Mouse (Mus musculus): ENCODE measurements around the gene Gm10799. TPM values are rescaled to one million over a fixed set of nuclear protein-coding genes. Genes with fewer than 3 reads are reported as not detected.

Gene Gm10799
- polyA plus RNA-seq, 1 experiment from 2014 or later: not detected

GRCm38 (mm10) chr2:104060996-104061395 lies 7.4 kb downstream of the Gm10799 start:
- ATAC-seq (replicated peaks): no peak
- Histone ChIP-seq H3K4me1 (no peaks in the 10 kb centered on the region), H3K4me3 (no peak overlapping the region), H3K36me3 (peaks cover 16% of the 10 kb centered on the region), H3K4me2 (replicated peaks) (no peak overlapping the region), H3K27ac (replicated peaks) (no peak overlapping the region), H3K9me3 (no peaks in the 10 kb centered on the region), H3K27me3 (no peaks in the 10 kb centered on the region), H3K9ac (replicated peaks) (no peak overlapping the region)
- WGBS: 93% methylated on average over 6 of the region's 6 CpGs

GRCm38 (mm10) chr2:104059786-104060185 lies 8.6 kb downstream of the Gm10799 start:
- WGBS: 87% methylated on average over 10 of the region's 10 CpGs
- Histone ChIP-seq H3K4me1 (no peaks in the 10 kb centered on the region), H3K4me2 (replicated peaks) (no peak overlapping the region), H3K27me3 (no peaks in the 10 kb centered on the region), H3K27ac (replicated peaks) (no peak overlapping the region), H3K4me3 (no peak overlapping the region), H3K9me3 (no peaks in the 10 kb centered on the region), H3K36me3 (peaks cover 24% of the 10 kb centered on the region), H3K9ac (replicated peaks) (no peak overlapping the region)
- ATAC-seq (replicated peaks): no peak

DNA sequence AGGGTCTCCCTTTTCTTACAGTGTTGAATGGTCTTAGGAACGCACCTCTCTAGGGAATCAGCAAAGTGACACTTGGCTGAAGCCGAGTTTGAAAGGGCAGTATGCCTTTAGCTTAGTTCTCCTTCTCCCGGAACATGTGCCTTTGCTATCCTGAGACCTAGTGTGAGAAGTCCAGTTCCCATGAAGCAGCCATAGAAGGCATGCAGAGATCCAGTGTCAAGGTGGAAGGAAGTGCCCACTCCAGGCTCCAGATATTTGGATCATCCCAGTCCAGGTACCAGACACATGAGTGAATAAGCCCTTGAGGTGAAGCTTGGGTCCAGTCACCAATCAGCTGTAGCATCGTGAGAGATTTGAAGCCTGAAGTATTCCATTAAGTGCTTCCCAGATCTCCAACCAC lies 9.4 kb downstream of the Gm10799 start:
- whole genome bisulfite sequencing: 98% methylated on average over 4 of the region's 4 CpGs
- ATAC-seq (replicated peaks): no peak
- no peaks in the 10 kb centered on the region for H3K27me3 ChIP-seq
- H3K4me1 ChIP-seq: no peaks in the 10 kb centered on the region
- H3K9me3 ChIP-seq: no peaks in the 10 kb centered on the region
- H3K9ac ChIP-seq (replicated peaks): no peak overlapping the region
- H3K36me3 ChIP-seq: peaks cover 32% of the 10 kb centered on the region
- no peak overlapping the region for H3K27ac ChIP-seq (replicated peaks)
- no peak overlapping the region for H3K4me3 ChIP-seq
- H3K4me2 ChIP-seq (replicated peaks): no peak overlapping the region

DNA sequence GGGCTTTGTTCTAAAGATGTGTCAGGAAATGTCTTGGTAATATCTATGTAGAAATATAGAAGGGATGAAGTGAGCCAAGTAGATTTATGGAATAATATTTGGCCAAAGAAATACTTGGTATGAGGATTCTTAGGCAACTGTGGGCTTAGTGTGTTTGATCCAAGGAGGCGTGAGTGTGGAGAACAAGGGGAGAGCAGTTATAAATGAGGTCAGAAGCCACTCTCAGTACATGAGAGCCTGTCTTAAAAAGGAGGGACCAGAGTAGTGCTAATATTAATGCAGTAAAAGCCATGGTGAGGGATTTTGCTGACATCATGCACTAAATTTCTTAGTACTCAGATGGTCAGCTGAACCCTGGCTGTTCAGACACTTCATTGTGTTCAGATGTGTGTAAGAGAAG lies 10.0 kb downstream of the Gm10799 start:
- Histone ChIP-seq H3K9me3 (no peaks in the 10 kb centered on the region), H3K9ac (replicated peaks) (no peak overlapping the region), H3K36me3 (peaks cover 36% of the 10 kb centered on the region), H3K4me2 (replicated peaks) (no peak overlapping the region), H3K27me3 (no peaks in the 10 kb centered on the region), H3K4me1 (no peaks in the 10 kb centered on the region), H3K27ac (replicated peaks) (no peak overlapping the region), H3K4me3 (no peak overlapping the region)
- WGBS: 82% methylated on average over 1 of the region's 1 CpGs
- ATAC-seq (replicated peaks): no peak

GRCm38 (mm10) chr2:104044479-104045080 lies 23.8 kb downstream of the Gm10799 start:
- no peak for ATAC-seq (replicated peaks)
- Histone ChIP-seq H3K4me1 (no peaks in the 10 kb centered on the region), H3K4me2 (replicated peaks) (no peak overlapping the region), H3K4me3 (no peak overlapping the region), H3K9me3 (no peaks in the 10 kb centered on the region), H3K36me3 (peaks cover 34% of the 10 kb centered on the region), H3K9ac (replicated peaks) (no peak overlapping the region), H3K27me3 (no peaks in the 10 kb centered on the region), H3K27ac (replicated peaks) (no peak overlapping the region)
- WGBS: 93% methylated on average over 1 of the region's 1 CpGs

DNA sequence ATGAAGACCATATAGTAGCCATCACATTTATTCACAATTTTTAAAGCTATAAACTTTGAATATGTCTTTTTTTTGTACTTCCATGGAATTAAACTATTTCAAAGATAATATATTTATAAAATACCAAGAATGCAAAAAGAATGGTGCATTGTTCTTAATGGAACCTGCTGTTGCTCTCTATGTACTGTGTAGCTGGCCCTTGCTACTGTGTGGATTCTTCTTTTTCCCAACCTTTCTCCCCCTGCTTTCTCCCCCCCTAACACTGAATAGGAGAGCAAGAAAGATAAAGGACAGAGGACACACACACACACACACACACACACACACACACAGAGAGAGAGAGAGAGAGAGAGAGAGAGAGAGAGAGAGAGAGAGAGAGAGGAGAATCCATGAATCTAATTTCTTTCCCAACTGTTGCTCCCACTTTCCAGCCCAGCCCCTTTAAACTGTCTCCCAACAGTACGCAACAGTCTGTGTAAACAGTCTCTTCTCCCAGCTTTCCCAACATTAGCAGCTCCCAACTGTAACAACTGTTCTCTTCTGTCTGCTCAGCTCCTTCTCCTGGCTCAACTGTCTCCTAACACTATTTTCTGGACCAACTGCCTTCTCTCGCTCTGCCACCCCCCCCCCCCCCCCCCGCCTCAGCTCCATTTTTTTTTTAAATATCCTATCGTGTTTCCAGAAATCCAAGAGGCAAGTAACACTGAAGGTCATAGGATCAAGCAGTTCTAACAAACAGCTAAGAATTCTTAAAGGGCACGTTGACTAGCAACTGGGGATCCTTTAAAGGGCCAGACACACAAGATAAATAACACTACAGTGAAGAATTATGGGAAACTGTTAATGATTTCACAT lies 24.5 kb downstream of the Gm10799 start:
- no peak overlapping the region for H3K9ac ChIP-seq (replicated peaks)
- ATAC-seq (replicated peaks): no peak
- WGBS: 56% methylated on average over 5 of the region's 5 CpGs
- no peaks in the 10 kb centered on the region for H3K27me3 ChIP-seq
- H3K4me1 ChIP-seq: no peaks in the 10 kb centered on the region
- peaks cover 34% of the 10 kb centered on the region for H3K36me3 ChIP-seq
- H3K4me2 ChIP-seq (replicated peaks): no peak overlapping the region
- no peak overlapping the region for H3K4me3 ChIP-seq
- no peak overlapping the region for H3K27ac ChIP-seq (replicated peaks)
- H3K9me3 ChIP-seq: no peaks in the 10 kb centered on the region

DNA sequence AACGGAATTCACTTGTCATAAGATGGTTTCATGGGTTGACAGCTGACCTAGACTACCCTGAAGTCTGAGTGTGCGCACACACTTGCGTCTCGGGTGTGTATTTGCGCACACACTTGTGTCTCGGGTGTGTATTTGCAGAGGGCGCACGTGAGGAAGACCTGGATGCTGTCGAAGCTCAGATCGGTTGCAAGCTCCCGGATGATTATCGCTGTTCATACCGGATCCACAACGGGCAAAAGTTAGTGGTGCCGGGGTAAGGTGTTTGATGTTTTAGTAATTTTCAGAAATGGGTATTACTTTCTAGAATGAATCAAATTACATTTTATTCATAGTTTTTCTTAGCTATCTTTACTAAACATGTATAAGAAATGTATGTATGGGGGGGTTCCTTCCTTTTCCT lies 25.6 kb downstream of the Gm10799 start:
- 95% methylated on average over 15 of the region's 15 CpGs for WGBS
- Histone ChIP-seq H3K9ac (replicated peaks) (no peak overlapping the region), H3K9me3 (no peaks in the 10 kb centered on the region), H3K4me2 (replicated peaks) (no peak overlapping the region), H3K27ac (replicated peaks) (no peak overlapping the region), H3K27me3 (no peaks in the 10 kb centered on the region), H3K36me3 (peaks cover 27% of the 10 kb centered on the region), H3K4me3 (no peak overlapping the region), H3K4me1 (no peaks in the 10 kb centered on the region)
- ATAC-seq (replicated peaks): no peak

- Histone ChIP-seq H3K27ac (replicated peaks) (no peak overlapping the region), H3K4me2 (replicated peaks) (no peak overlapping the region), H3K9ac (replicated peaks) (no peak overlapping the region), H3K27me3 (no peaks in the 10 kb centered on the region), H3K9me3 (no peaks in the 10 kb centered on the region), H3K36me3 (peaks cover 32% of the 10 kb centered on the region), H3K4me3 (no peak overlapping the region), H3K4me1 (no peaks in the 10 kb centered on the region)
- WGBS: 69% methylated on average over 5 of the region's 5 CpGs
- no peak for ATAC-seq (replicated peaks)
These were observed 26.7 kb downstream of the Gm10799 start for GRCm38 (mm10) chr2:104041632-104042031.

DNA sequence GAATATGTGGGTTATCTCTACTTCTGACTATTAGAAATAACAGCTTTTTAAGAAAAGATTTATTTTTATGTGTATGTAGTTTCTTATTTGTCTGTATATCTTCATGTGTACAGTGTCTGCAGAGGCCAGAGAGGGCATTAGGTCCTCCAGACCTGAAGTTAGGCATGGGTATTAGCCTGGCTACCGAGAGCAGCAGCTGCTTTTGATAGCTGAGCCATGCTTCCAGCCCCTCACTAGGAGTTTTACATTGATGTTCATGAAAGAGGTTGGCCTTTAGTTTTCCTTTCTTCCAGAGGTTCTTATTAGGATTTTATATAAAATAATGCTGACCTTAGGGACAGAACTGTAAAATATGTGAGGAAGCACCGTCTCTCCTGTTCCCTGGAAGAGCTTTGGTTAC lies 30.1 kb downstream of the Gm10799 start:
- no peak overlapping the region for H3K9ac ChIP-seq (replicated peaks)
- H3K36me3 ChIP-seq: peaks cover 27% of the 10 kb centered on the region
- ATAC-seq (replicated peaks): no peak
- no peaks in the 10 kb centered on the region for H3K27me3 ChIP-seq
- WGBS: 80% methylated on average over 2 of the region's 2 CpGs
- no peaks in the 10 kb centered on the region for H3K9me3 ChIP-seq
- H3K27ac ChIP-seq (replicated peaks): no peak overlapping the region
- no peaks in the 10 kb centered on the region for H3K4me1 ChIP-seq
- H3K4me3 ChIP-seq: no peak overlapping the region
- no peak overlapping the region for H3K4me2 ChIP-seq (replicated peaks)

GRCm38 (mm10) chr2:104036316-104036715 lies 32.0 kb downstream of the Gm10799 start:
- ATAC-seq (replicated peaks): no peak
- H3K4me2 ChIP-seq (replicated peaks): no peak overlapping the region
- H3K36me3 ChIP-seq: peaks cover 26% of the 10 kb centered on the region
- H3K9me3 ChIP-seq: no peaks in the 10 kb centered on the region
- H3K27me3 ChIP-seq: no peaks in the 10 kb centered on the region
- no peak overlapping the region for H3K9ac ChIP-seq (replicated peaks)
- no peak overlapping the region for H3K4me3 ChIP-seq
- H3K4me1 ChIP-seq: no peaks in the 10 kb centered on the region
- 46% methylated on average over 3 of the region's 3 CpGs for WGBS
- H3K27ac ChIP-seq (replicated peaks): no peak overlapping the region

- no peaks in the 10 kb centered on the region for H3K27me3 ChIP-seq
- WGBS: 80% methylated on average over 6 of the region's 6 CpGs
- no peaks in the 10 kb centered on the region for H3K9me3 ChIP-seq
These were observed 32.8 kb downstream of the Gm10799 start for GRCm38 (mm10) chr2:104035595-104035994.

GRCm38 (mm10) chr2:104034832-104035472 lies 33.4 kb downstream of the Gm10799 start:
- peaks cover 17% of the 10 kb centered on the region for H3K36me3 ChIP-seq
- H3K27me3 ChIP-seq: no peaks in the 10 kb centered on the region
- H3K27ac ChIP-seq (replicated peaks): no peak overlapping the region
- H3K4me1 ChIP-seq: no peaks in the 10 kb centered on the region
- 33% methylated on average over 3 of the region's 3 CpGs for WGBS
- no peak overlapping the region for H3K4me3 ChIP-seq
- 0 out of 2 replicates have a peak, but pooled peaks have one; percentile 26 for ATAC-seq (replicated peaks)
- no peak overlapping the region for H3K9ac ChIP-seq (replicated peaks)
- H3K9me3 ChIP-seq: no peaks in the 10 kb centered on the region
- H3K4me2 ChIP-seq (replicated peaks): no peak overlapping the region

More at GRCm38 (mm10) chr2:104035595-104035994, 32.8 kb downstream of the Gm10799 start:
- H3K27ac ChIP-seq (replicated peaks): no peak overlapping the region
- no peaks in the 10 kb centered on the region for H3K4me1 ChIP-seq
- H3K4me2 ChIP-seq (replicated peaks): no peak overlapping the region
- no peak for ATAC-seq (replicated peaks)
- peaks cover 22% of the 10 kb centered on the region for H3K36me3 ChIP-seq
- H3K9ac ChIP-seq (replicated peaks): no peak overlapping the region
- H3K4me3 ChIP-seq: no peak overlapping the region

Data from forebrain, embryonic 15.5 days (tissue).